Mouse (Mus musculus): Measurements from ENCODE around the gene Tph1.

DNA sequence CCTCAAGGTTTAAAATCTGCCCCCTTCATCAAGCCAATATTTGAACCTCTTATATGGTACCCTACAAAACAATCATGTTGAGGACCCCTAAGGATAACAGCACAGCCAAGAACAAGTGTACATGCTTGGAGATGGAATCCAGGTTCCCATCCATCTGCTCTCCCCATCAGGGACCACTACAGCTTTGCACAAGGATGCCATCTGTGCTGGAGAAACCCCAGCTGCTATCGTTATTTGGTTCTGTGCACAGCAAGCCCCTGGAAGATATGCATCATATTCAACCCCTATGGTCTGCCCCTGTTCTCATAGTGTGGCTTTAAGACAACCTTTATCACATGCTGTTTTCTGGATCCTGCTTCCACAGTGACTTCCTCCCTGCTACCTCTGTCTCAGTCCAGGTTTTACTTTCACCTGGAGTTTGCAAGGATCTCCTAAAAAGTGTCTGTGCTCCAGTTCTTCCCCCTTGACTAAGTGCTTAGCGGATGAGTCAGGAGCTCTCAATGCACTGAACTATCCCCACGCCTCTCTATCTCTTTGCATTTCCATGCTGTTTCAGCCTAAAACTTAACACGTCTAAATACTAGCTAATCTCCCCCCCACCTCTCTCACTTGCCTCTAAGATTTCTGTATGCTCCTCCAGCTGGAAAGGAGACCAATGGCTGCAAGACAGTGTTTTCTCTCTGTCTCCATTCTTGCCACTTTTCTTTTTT lies 23.8 kb downstream of the Tph1 start:
- TF ChIP-seq POLR2A (IDR thresholded peaks at IDR 0.05; ENCODE audit: borderline replicate concordance, extremely low read depth, insufficient read depth, insufficient read length, poor library complexity, severe bottlenecking) (no peak), CTCF (IDR thresholded peaks at IDR 0.05; ENCODE audit: borderline replicate concordance, extremely low read depth, insufficient read depth, insufficient read length) (no peak)

Measured in brain, embryonic 14.5 days (tissue).